ENCODE assay signal across 9 mouse cellular contexts in the genomic region with DNA sequence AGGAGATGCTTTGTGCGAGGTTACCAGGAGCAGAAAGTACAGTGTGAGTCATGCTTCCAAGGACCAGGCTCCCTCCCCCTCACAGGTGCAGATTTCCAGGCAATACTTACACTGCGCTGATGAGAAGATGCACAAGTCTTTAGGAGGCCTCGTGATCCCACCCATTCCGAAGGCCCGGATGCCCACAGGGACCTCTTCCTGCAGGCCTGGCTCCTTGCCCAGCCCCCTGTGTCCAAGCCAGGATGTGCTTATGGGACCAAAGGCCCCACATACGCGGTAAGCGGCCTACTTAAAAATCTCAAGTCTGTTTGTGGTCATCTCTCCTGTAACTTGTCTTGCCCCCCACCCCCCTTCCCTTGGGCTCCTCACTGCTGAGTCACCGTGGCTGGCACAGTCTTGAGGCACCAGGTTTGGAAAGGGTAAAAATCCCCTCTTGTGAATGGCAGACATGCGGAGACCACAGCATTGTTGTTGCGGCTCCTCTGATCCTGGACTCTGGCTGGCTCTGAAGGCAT. TPM values are rescaled to one million over a fixed set of nuclear protein-coding genes. Genes with fewer than 3 reads are reported as not detected.
DNase-seq lines count a peak whose midpoint lies in the region; ATAC-seq lines count a peak whose summit lies in the region.
"Had no signal": no experiment of that assay in that cellular context is flagged by ENCODE, and none has a peak within 500 bp of the region (broad histone marks: within the 10 kb centered on the region; RNA-seq: fewer than 3 reads in every experiment).

No protein-coding gene starts in this region.

- no peak overlapping the region for H3K27ac ChIP-seq in hindbrain, embryonic 16.5 days (ENCODE audit: low read depth, low read length)
- H3K27ac ChIP-seq in hindbrain, embryonic 10.5 days = no peak overlapping the region
- H3K27ac ChIP-seq in limb, embryonic 10.5 days = no peak overlapping the region

- H3K27me3 ChIP-seq in hindbrain, embryonic 16.5 days (replicated peaks; ENCODE audit: control insufficient read depth, insufficient read depth, low read length) = no peaks in the 10 kb centered on the region; the same call in 1 of the 2 replicates
- H3K27me3 ChIP-seq in hindbrain, embryonic 10.5 days (ENCODE audit: insufficient read depth, poor library complexity, severe bottlenecking) = no peaks in the 10 kb centered on the region
- H3K27me3 ChIP-seq in limb, embryonic 10.5 days (ENCODE audit: low read depth, poor library complexity, severe bottlenecking) = no peaks in the 10 kb centered on the region

- no peak overlapping the region; the same call in 1 of the 2 replicates for H3K9ac ChIP-seq in hindbrain, embryonic 16.5 days (ENCODE audit: low read depth, low read length)

- 54% methylated on average over 11 of the region's 11 CpGs for WGBS in hindbrain, embryonic 16.5 days
- 79% methylated on average over 11 of the region's 11 CpGs for WGBS in hindbrain, embryonic 10.5 days
- 86% methylated on average over 11 of the region's 11 CpGs for WGBS in limb, embryonic 10.5 days

- peak; percentile 38; the same call in 1 of the 2 replicates for ATAC-seq in hindbrain, embryonic 16.5 days
- peak; percentile 70 to 77 for ATAC-seq in hematopoietic stem cell, adult 5-6 weeks (replicated peaks in 1 of 2; ENCODE audit: insufficient read depth in 1 of 2, low FRiP score in 2 of 2, low TSS enrichment in 1 of 2, low read depth in 1 of 2, poor library complexity in 2 of 2, severe bottlenecking in 2 of 2)

- no peak for DNase-seq in hindbrain, embryonic 10.5 days (ENCODE audit: low spot score)
- peak; percentile 70 for DNase-seq in right cerebral cortex, adult 18-20 months
- no peak for DNase-seq in right cerebral cortex, postnatal 14 days
- no peak for DNase-seq in limb, embryonic 10.5 days (ENCODE audit: low spot score)
- no peak for DNase-seq in urinary bladder, postnatal 14 days (ENCODE audit: low spot score)
- DNase-seq: cerebellum, adult 11-12 months had no signal

- no peak overlapping the region for H3K4me2 ChIP-seq in hindbrain, embryonic 16.5 days (ENCODE audit: low read length)

- peaks cover 4% of the 10 kb centered on the region; the same call in 1 of the 2 replicates for H3K9me3 ChIP-seq in hindbrain, embryonic 16.5 days (ENCODE audit: control insufficient read depth, low read length)
- H3K9me3 ChIP-seq in hindbrain, embryonic 10.5 days = peaks cover 3% of the 10 kb centered on the region; the same call in 1 of the 2 replicates
- no peaks in the 10 kb centered on the region for H3K9me3 ChIP-seq in limb, embryonic 10.5 days (replicated peaks)

- no peak overlapping the region for H3K4me3 ChIP-seq in hindbrain, embryonic 16.5 days (ENCODE audit: low read length)
- no peak overlapping the region for H3K4me3 ChIP-seq in hindbrain, embryonic 10.5 days
- H3K4me3 ChIP-seq in limb, embryonic 10.5 days = no peak overlapping the region
- H3K4me3 ChIP-seq: erythroblast, embryonic 14.5 days had no signal

- H3K36me3 ChIP-seq in hindbrain, embryonic 16.5 days (ENCODE audit: control insufficient read depth, insufficient read depth, low read length) = no peaks in the 10 kb centered on the region
- no peaks in the 10 kb centered on the region for H3K36me3 ChIP-seq in hindbrain, embryonic 10.5 days
- H3K36me3 ChIP-seq in limb, embryonic 10.5 days = no peaks in the 10 kb centered on the region

- peaks cover 11% of the 10 kb centered on the region for H3K4me1 ChIP-seq in hindbrain, embryonic 16.5 days (ENCODE audit: control insufficient read depth, insufficient read depth, low read depth, low read length)
- H3K4me1 ChIP-seq in hindbrain, embryonic 10.5 days (replicated peaks) = peaks cover 30% of the 10 kb centered on the region
- H3K4me1 ChIP-seq in limb, embryonic 10.5 days = peaks cover 20% of the 10 kb centered on the region

RNA-seq across cellular contexts. Expression of gene Togaram2, which starts 18.4 kb away (rescaled TPM):
- 0.82 and 0.89 TPM in 2 replicates for polyA plus RNA-seq in hindbrain, embryonic 16.5 days (2015; fragmentation: Nextera tagmentation; extraction: Ambion mirVana)
- polyA plus RNA-seq in hindbrain, embryonic 10.5 days (2016; fragmentation: Nextera tagmentation; extraction: Ambion mirVana) = 0.05 and 0.09 TPM in 2 replicates
- total RNA-seq in hematopoietic stem cell, adult 5-6 weeks (2017) = not detected in 2 replicates
- not detected in 2 replicates for polyA plus RNA-seq in limb, embryonic 10.5 days (2016; fragmentation: Nextera tagmentation; extraction: Ambion mirVana)
- polyA plus RNA-seq: erythroblast, embryonic 14.5 days had no signal
